Mouse (Mus musculus) kidney, adult 8-10 months (tissue): Measurements from ENCODE around the gene Aldoc.

ENCODE experiments used
- DNase-seq, 2 experiments: peaks; one replicate each; pipeline ENCODE4 v3.0.0; 2022

Gene Aldoc

GRCm38 (mm10) chr11:78363309-78364007, 40.7 kb downstream of the Aldoc start:
- peak in 1 of 2 experiments; percentile 37 for DNase-seq

- DNase-seq, result no peak
Observed at GRCm38 (mm10) chr11:78364103-78364502, 41.3 kb downstream of the Aldoc start.

GRCm38 (mm10) chr11:78367456-78368225, 44.9 kb downstream of the Aldoc start:
- DNase-seq, result no peak

GRCm38 (mm10) chr11:78370389-78370788, 47.6 kb downstream of the Aldoc start:
- DNase-seq, result no peak

GRCm38 (mm10) chr11:78371711-78372110, 48.9 kb downstream of the Aldoc start:
- no peak for DNase-seq

GRCm38 (mm10) chr11:78372166-78372565, 49.4 kb downstream of the Aldoc start:
- no peak for DNase-seq

GRCm38 (mm10) chr11:78372610-78373009, 49.8 kb downstream of the Aldoc start:
- DNase-seq, result peak in 1 of 2 experiments; percentile 32

GRCm38 (mm10) chr11:78374147-78374546, 51.4 kb downstream of the Aldoc start:
- no peak for DNase-seq
